Mouse (Mus musculus) olfactory bulb, adult 2 months (tissue): ENCODE results near the gene Ighmbp2.

Source experiments
- CTCF ChIP-seq: fragments of 200-500 bp; IDR thresholded peaks from 2 replicates; pipeline ENCODE4 v1.5.1; 2012; ENCODE audit warnings: low read depth, mild to moderate bottlenecking, low read length, moderate library complexity; ENCODE audit not compliant: insufficient read depth
- POLR2A ChIP-seq: fragments of 200-500 bp; IDR thresholded peaks from 2 replicates; pipeline ENCODE4 v1.6.1; 2012; ENCODE audit warnings: mild to moderate bottlenecking, low read depth, low read length, moderate library complexity; ENCODE audit not compliant: insufficient read depth

DNA sequence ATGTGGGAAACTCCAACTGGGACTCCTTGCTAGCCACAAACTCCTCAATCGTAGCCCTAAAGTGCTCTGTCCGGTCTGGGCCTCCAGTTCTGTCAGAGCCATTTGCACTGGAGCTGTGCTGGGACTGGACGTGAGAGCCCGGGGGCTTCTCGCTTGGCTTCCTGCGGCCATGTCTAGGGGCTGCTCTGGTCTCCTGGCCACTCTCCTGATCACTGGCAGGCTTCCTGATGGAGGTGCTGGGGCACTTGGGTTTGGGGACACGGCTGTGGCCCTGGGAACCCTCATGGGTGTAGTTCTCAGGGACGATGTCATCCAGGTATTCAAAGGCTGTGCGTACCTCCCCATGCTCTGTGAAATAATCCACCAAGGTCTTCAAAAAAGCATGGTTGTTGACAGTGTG, 17.6 kb downstream of the Ighmbp2 start:
- TF ChIP-seq CTCF (no peak), POLR2A (no peak)
